Mouse (Mus musculus) thymus, adult 2 months (tissue): ENCODE data around the gene Stxbp1.

ENCODE experiments used
- CTCF ChIP-seq: fragments of 200-500 bp; IDR thresholded peaks from 2 replicates; pipeline ENCODE4 v1.5.1; 2012; ENCODE audit warnings: mild to moderate bottlenecking, control low read depth, low read length, moderate library complexity, borderline replicate concordance; ENCODE audit not compliant: control insufficient read depth, poor library complexity, insufficient read depth; ENCODE audit errors: extremely low read depth
- POLR2A ChIP-seq: fragments of 200-500 bp; IDR thresholded peaks from 2 replicates; pipeline ENCODE4 v1.6.1; 2012; ENCODE audit warnings: mild to moderate bottlenecking, low read length, control low read depth, moderate library complexity; ENCODE audit not compliant: control insufficient read depth, poor library complexity, insufficient read depth; ENCODE audit errors: extremely low read depth

GRCm38 (mm10) chr2:32878396-32878795, 31.4 kb upstream of the Stxbp1 start:
- TF ChIP-seq POLR2A (no peak), CTCF (no peak)
